Mouse (Mus musculus): ENCODE measurements at regions not wholly inside any gene's neighbourhood (a gene's known extent, or its start where the extent isn't known, plus 50 kb on each side); places are given as distances from the start of the nearest gene placed in this dataset.

GRCm38 (mm10) chr4:131546422-131547200, 291.5 kb downstream of the Ptpru start:
- TF ChIP-seq CTCF (IDR thresholded peaks at IDR 0.05; ENCODE audit: borderline replicate concordance, insufficient read depth, low read length) (no peak), POLR2A (IDR thresholded peaks at IDR 0.05; ENCODE audit: low read depth, low read length) (no peak)

All from embryonic fibroblast, embryonic 13.5 days (primary cell).